Comparison of ENCODE assay signal across 20 mouse cellular contexts in the genomic region with DNA sequence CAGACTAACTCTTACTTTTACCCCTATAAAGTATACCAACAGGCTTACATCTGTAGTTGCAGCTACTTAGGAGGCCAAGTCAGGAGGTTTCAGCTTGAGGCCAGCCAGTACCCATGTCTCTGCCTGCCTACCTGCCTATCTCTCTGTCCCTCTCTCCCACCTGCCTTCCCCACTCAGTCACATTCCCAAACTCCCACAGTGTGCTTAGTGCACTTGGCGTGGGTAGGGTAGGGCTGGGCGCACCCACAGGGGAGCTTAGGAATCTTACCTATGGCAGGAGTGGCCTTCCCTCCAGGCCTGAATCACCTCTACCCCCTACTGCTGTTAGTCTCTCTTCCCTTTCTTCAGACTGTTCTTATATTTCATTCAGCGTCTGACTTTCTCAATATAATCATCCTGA. TPM values are rescaled to one million over a fixed set of nuclear protein-coding genes. Genes with fewer than 3 reads are reported as not detected.
"Had no signal": no experiment of that assay in that cellular context is flagged by ENCODE, and none has a peak within 500 bp of the region (broad histone marks: within the 10 kb centered on the region; RNA-seq: fewer than 3 reads in every experiment).

No protein-coding gene starts in this region.

- H3K27me3 ChIP-seq: kidney, embryonic 15.5 days; limb, embryonic 13.5 days; midbrain, embryonic 13.5 days; stomach, embryonic 15.5 days had no signal

- H3K9me3 ChIP-seq: kidney, embryonic 15.5 days; limb, embryonic 13.5 days; midbrain, embryonic 13.5 days; stomach, embryonic 15.5 days had no signal

- H3K9ac ChIP-seq: kidney, embryonic 15.5 days; limb, embryonic 13.5 days; liver, embryonic 14.5 days; lung, embryonic 14.5 days; midbrain, embryonic 13.5 days; stomach, embryonic 15.5 days had no signal

- DNase-seq: kidney, adult 18-20 months; kidney, postnatal 14 days; lung, embryonic 14.5 days; right cerebral cortex, postnatal 14 days; thymus, adult 18-20 months; thymus, postnatal 14 days had no signal

- H3K27ac ChIP-seq: kidney, embryonic 15.5 days; limb, embryonic 13.5 days; liver, embryonic 14.5 days; midbrain, embryonic 13.5 days; stomach, embryonic 15.5 days had no signal

- H3K36me3 ChIP-seq: kidney, embryonic 15.5 days; limb, embryonic 13.5 days; midbrain, embryonic 13.5 days; stomach, embryonic 15.5 days had no signal

- H3K4me2 ChIP-seq: kidney, embryonic 15.5 days; limb, embryonic 13.5 days; lung, embryonic 14.5 days; midbrain, embryonic 13.5 days; stomach, embryonic 15.5 days had no signal

- H3K4me3 ChIP-seq: kidney, embryonic 15.5 days; limb, embryonic 13.5 days; midbrain, embryonic 13.5 days; stomach, embryonic 15.5 days had no signal

- ATAC-seq: midbrain, embryonic 13.5 days had no signal

RNA-seq across cellular contexts. Expression of gene 1700034J05Rik, which starts 16.6 kb away (rescaled TPM):
- total RNA-seq: layer of hippocampus, adult 8-10 months; layer of hippocampus, postnatal 25 days; left cerebral cortex, adult 8-10 months; left cerebral cortex, postnatal 25 days; liver, adult 2 months; megakaryocyte progenitor cell, adult 5-6 weeks; midbrain, postnatal 0 days had no signal
- polyA plus RNA-seq: large intestine, adult 2 months; liver, adult 2 months; liver, embryonic 14.5 days; midbrain, postnatal 0 days; spleen, adult 2 months had no signal
